17 mouse cellular contexts compared by ENCODE assay signal in genomic region chr10:39438905-39439304, GRCm38 (mm10).
DNase-seq lines count a peak whose midpoint lies in the region; ATAC-seq lines count a peak whose summit lies in the region.
"Had no signal": no experiment of that assay in that cellular context is flagged by ENCODE, and none has a peak within 500 bp of the region (broad histone marks: within the 10 kb centered on the region; RNA-seq: fewer than 3 reads in every experiment).

No protein-coding gene starts in this region.

- H3K27ac ChIP-seq in hindbrain, embryonic 14.5 days = 0 out of 2 replicates have a peak overlapping the region, but pooled peaks have one; percentile 22
- H3K27ac ChIP-seq in hindbrain, embryonic 11.5 days (ENCODE audit: low read depth, low read length) = no peak overlapping the region
- 0 out of 2 replicates have a peak overlapping the region, but pooled peaks have one; percentile 36 for H3K27ac ChIP-seq in midbrain, embryonic 15.5 days
- H3K27ac ChIP-seq in midbrain, embryonic 10.5 days (replicated peaks) = no peak overlapping the region
- H3K27ac ChIP-seq in hindbrain, embryonic 16.5 days (ENCODE audit: low read depth, low read length) = no peak overlapping the region
- H3K27ac ChIP-seq in neural tube, embryonic 15.5 days (replicated peaks) = peak overlapping the region; percentile 51
- H3K27ac ChIP-seq: embryonic facial prominence, embryonic 10.5 days; heart, embryonic 13.5 days had no signal

- no peak overlapping the region for H3K4me3 ChIP-seq in hindbrain, embryonic 14.5 days (replicated peaks; ENCODE audit: low read length)
- H3K4me3 ChIP-seq in hindbrain, embryonic 11.5 days (ENCODE audit: low read depth, low read length) = no peak overlapping the region
- no peak overlapping the region for H3K4me3 ChIP-seq in midbrain, embryonic 15.5 days
- H3K4me3 ChIP-seq in midbrain, embryonic 10.5 days = no peak overlapping the region
- H3K4me3 ChIP-seq in hindbrain, embryonic 16.5 days (ENCODE audit: low read length) = no peak overlapping the region
- H3K4me3 ChIP-seq in neural tube, embryonic 15.5 days (replicated peaks) = no peak overlapping the region
- H3K4me3 ChIP-seq: embryonic facial prominence, embryonic 10.5 days; heart, embryonic 13.5 days had no signal

- no peak overlapping the region for H3K9ac ChIP-seq in hindbrain, embryonic 14.5 days
- H3K9ac ChIP-seq in hindbrain, embryonic 11.5 days (ENCODE audit: low read depth, low read length) = no peak overlapping the region
- no peak overlapping the region for H3K9ac ChIP-seq in midbrain, embryonic 15.5 days
- H3K9ac ChIP-seq in hindbrain, embryonic 16.5 days (ENCODE audit: low read depth, low read length) = no peak overlapping the region
- no peak overlapping the region for H3K9ac ChIP-seq in neural tube, embryonic 15.5 days (replicated peaks)
- H3K9ac ChIP-seq: heart, embryonic 13.5 days had no signal

- H3K4me2 ChIP-seq in hindbrain, embryonic 14.5 days (replicated peaks) = no peak overlapping the region
- H3K4me2 ChIP-seq in hindbrain, embryonic 11.5 days (replicated peaks; ENCODE audit: low read depth, low read length) = no peak overlapping the region
- H3K4me2 ChIP-seq in midbrain, embryonic 15.5 days = no peak overlapping the region
- no peak overlapping the region for H3K4me2 ChIP-seq in hindbrain, embryonic 16.5 days (ENCODE audit: low read length)
- H3K4me2 ChIP-seq in neural tube, embryonic 15.5 days = no peak overlapping the region
- H3K4me2 ChIP-seq: heart, embryonic 13.5 days had no signal

- no peaks in the 10 kb centered on the region for H3K9me3 ChIP-seq in hindbrain, embryonic 14.5 days (ENCODE audit: control insufficient read depth, low read length)
- no peaks in the 10 kb centered on the region for H3K9me3 ChIP-seq in hindbrain, embryonic 11.5 days (ENCODE audit: control insufficient read depth, low read length)
- no peaks in the 10 kb centered on the region for H3K9me3 ChIP-seq in midbrain, embryonic 15.5 days
- no peaks in the 10 kb centered on the region for H3K9me3 ChIP-seq in midbrain, embryonic 10.5 days (replicated peaks)
- no peaks in the 10 kb centered on the region for H3K9me3 ChIP-seq in hindbrain, embryonic 16.5 days (ENCODE audit: control insufficient read depth, low read length)
- H3K9me3 ChIP-seq in neural tube, embryonic 15.5 days (replicated peaks) = no peaks in the 10 kb centered on the region
- H3K9me3 ChIP-seq: embryonic facial prominence, embryonic 10.5 days; heart, embryonic 13.5 days had no signal

- H3K36me3 ChIP-seq in hindbrain, embryonic 14.5 days (replicated peaks; ENCODE audit: control insufficient read depth, insufficient read depth) = no peaks in the 10 kb centered on the region
- H3K36me3 ChIP-seq in hindbrain, embryonic 11.5 days (ENCODE audit: control insufficient read depth, insufficient read depth, low read length) = no peaks in the 10 kb centered on the region
- no peaks in the 10 kb centered on the region for H3K36me3 ChIP-seq in midbrain, embryonic 15.5 days (replicated peaks)
- no peaks in the 10 kb centered on the region for H3K36me3 ChIP-seq in midbrain, embryonic 10.5 days
- no peaks in the 10 kb centered on the region for H3K36me3 ChIP-seq in hindbrain, embryonic 16.5 days (ENCODE audit: control insufficient read depth, insufficient read depth, low read length)
- no peaks in the 10 kb centered on the region for H3K36me3 ChIP-seq in neural tube, embryonic 15.5 days
- H3K36me3 ChIP-seq: embryonic facial prominence, embryonic 10.5 days; heart, embryonic 13.5 days had no signal

- peaks cover 26% of the 10 kb centered on the region for H3K4me1 ChIP-seq in hindbrain, embryonic 14.5 days (replicated peaks; ENCODE audit: control insufficient read depth, insufficient read depth, low read length)
- no peaks in the 10 kb centered on the region for H3K4me1 ChIP-seq in hindbrain, embryonic 11.5 days (replicated peaks; ENCODE audit: control insufficient read depth, insufficient read depth, low read length)
- H3K4me1 ChIP-seq in midbrain, embryonic 15.5 days = peaks cover 38% of the 10 kb centered on the region
- peaks cover 17% of the 10 kb centered on the region for H3K4me1 ChIP-seq in midbrain, embryonic 10.5 days
- H3K4me1 ChIP-seq in hindbrain, embryonic 16.5 days (ENCODE audit: control insufficient read depth, insufficient read depth, low read depth, low read length) = peaks cover 25% of the 10 kb centered on the region
- H3K4me1 ChIP-seq in neural tube, embryonic 15.5 days = peaks cover 45% of the 10 kb centered on the region

- WGBS in hindbrain, embryonic 14.5 days = 54% methylated on average over 5 of the region's 5 CpGs
- 67% methylated on average over 5 of the region's 5 CpGs for WGBS in hindbrain, embryonic 11.5 days
- 55% methylated on average over 5 of the region's 5 CpGs for WGBS in midbrain, embryonic 15.5 days
- WGBS in midbrain, embryonic 10.5 days = 61% methylated on average over 5 of the region's 5 CpGs
- 42% methylated on average over 5 of the region's 5 CpGs for WGBS in hindbrain, embryonic 16.5 days
- WGBS in neural tube, embryonic 15.5 days = 55% methylated on average over 5 of the region's 5 CpGs

- ATAC-seq in hindbrain, embryonic 14.5 days (ENCODE audit: low FRiP score) = 0 out of 2 replicates have a peak, but pooled peaks have one; percentile 34
- ATAC-seq in hindbrain, embryonic 11.5 days (ENCODE audit: low FRiP score) = no peak
- 0 out of 2 replicates have a peak, but pooled peaks have one; percentile 7 for ATAC-seq in midbrain, embryonic 15.5 days (replicated peaks)
- peak; percentile 9; the same call in 1 of the 2 replicates for ATAC-seq in hindbrain, embryonic 16.5 days
- peak; percentile 9 for ATAC-seq in neural tube, embryonic 15.5 days (ENCODE audit: low FRiP score)
- ATAC-seq: forebrain, embryonic 14.5 days; intestine, embryonic 16.5 days had no signal

- no peaks in the 10 kb centered on the region for H3K27me3 ChIP-seq in hindbrain, embryonic 14.5 days (ENCODE audit: control insufficient read depth, insufficient read depth, low read length)
- H3K27me3 ChIP-seq in hindbrain, embryonic 11.5 days (ENCODE audit: control insufficient read depth, insufficient read depth, low read length) = no peaks in the 10 kb centered on the region
- H3K27me3 ChIP-seq in midbrain, embryonic 15.5 days (replicated peaks) = no peaks in the 10 kb centered on the region
- no peaks in the 10 kb centered on the region for H3K27me3 ChIP-seq in midbrain, embryonic 10.5 days (ENCODE audit: low read depth, poor library complexity, severe bottlenecking)
- H3K27me3 ChIP-seq in hindbrain, embryonic 16.5 days (replicated peaks; ENCODE audit: control insufficient read depth, insufficient read depth, low read length) = no peaks in the 10 kb centered on the region
- H3K27me3 ChIP-seq in neural tube, embryonic 15.5 days (replicated peaks) = no peaks in the 10 kb centered on the region
- H3K27me3 ChIP-seq: heart, embryonic 13.5 days had no signal

- no peak for DNase-seq in hindbrain, embryonic 14.5 days (ENCODE audit: low spot score)
- no peak for DNase-seq in hindbrain, embryonic 11.5 days (ENCODE audit: low spot score)
- no peak for DNase-seq in midbrain, embryonic 10.5 days (ENCODE audit: low spot score)
- no peak for DNase-seq in cerebellum, adult 9-11 months
- DNase-seq: adrenal gland, postnatal 25 days; cerebellum, adult 18-20 months; cerebellum, postnatal 10 days; gastrocnemius, postnatal 36 days; heart, adult 11 months; heart, postnatal 36 days had no signal

Comparison
In these comparisons a context has a peak if more than half of its experiments do, and no peak if none do; other contexts are left out.
1. H3K27ac ChIP-seq: peak in hindbrain, embryonic 14.5 days (single experiment), midbrain, embryonic 15.5 days (single experiment) and neural tube, embryonic 15.5 days (single experiment); none in hindbrain, embryonic 11.5 days (single experiment), midbrain, embryonic 10.5 days (single experiment) and hindbrain, embryonic 16.5 days (single experiment).